Mouse (Mus musculus) stomach, postnatal 0 days (tissue): ENCODE results near the gene Fcnb.

Experiments
- CTCF ChIP-seq: IDR thresholded peaks from 2 replicates; pipeline ENCODE4 v1.5.1; 2016; ENCODE audit warnings: antibody characterized with exemption, low read depth, mild to moderate bottlenecking, moderate library complexity
- EP300 ChIP-seq: optimal IDR thresholded peaks from 2 replicates; pipeline ENCODE3; 2016; ENCODE audit warnings: antibody characterized with exemption

- TF ChIP-seq CTCF (no peak), EP300 (no peak)
Observed at GRCm38 (mm10) chr2:28091042-28091441, 6.4 kb upstream of the Fcnb start.
